Mouse (Mus musculus): ENCODE measurements around the gene Ctnna3. TPM values are rescaled to one million over a fixed set of nuclear protein-coding genes. Genes with fewer than 3 reads are reported as not detected.

Gene Ctnna3
- polyA plus RNA-seq, 1 experiment from 2014 or later = 0.55 TPM

DNA sequence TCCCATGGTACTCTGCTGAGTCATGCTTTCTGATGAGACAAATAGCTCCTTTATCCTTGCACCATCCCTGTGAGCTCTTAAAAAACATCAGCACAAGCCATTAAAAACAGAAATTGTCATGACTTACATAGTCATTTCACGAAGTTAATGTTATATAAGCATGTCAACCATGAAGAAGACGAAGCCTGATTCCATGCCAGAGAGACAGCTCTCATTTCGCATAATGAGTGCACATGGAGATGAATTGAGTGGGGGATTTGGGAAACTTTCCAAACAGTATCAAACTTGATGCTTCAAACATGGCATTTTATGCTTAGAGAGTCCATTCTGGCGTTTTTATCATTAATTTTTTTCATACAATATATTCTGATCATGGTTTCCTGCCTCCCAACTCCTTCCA lies 555.7 kb downstream of the Ctnna3 start:
- WGBS = 68% methylated on average over 4 of the region's 4 CpGs
- no peak for ATAC-seq (ENCODE audit: low FRiP score, low TSS enrichment)

DNA sequence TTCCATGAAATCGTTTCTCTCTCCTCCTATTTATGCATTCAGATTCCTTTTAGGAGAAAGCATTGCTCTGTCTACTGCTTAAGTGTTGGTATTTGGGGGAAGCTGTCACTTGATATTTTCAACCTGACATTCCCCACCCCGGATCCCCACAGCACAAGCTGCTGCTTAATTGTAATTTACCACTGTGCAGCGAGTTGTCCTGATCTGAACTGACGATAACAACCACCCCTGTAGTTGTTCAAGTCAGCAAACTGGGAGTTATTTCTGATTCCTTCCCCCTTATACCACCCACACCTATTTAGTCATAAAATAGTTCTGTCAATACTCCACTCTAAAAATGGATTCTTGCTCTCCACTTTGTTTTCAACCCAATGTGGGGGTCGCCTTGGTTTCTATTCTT lies 564.4 kb downstream of the Ctnna3 start:
- 83% methylated on average over 5 of the region's 5 CpGs for WGBS
- Histone ChIP-seq H3K9ac (ENCODE audit: low read depth, low read length) (no peak overlapping the region), H3K27me3 (ENCODE audit: control insufficient read depth, insufficient read depth, low read length) (no peaks in the 10 kb centered on the region), H3K27ac (ENCODE audit: low read depth, low read length) (no peak overlapping the region), H3K9me3 (ENCODE audit: control insufficient read depth, low read length) (no peaks in the 10 kb centered on the region), H3K4me2 (replicated peaks; ENCODE audit: low read depth, low read length) (no peak overlapping the region), H3K4me1 (ENCODE audit: control insufficient read depth, insufficient read depth, low read length) (no peaks in the 10 kb centered on the region), H3K36me3 (ENCODE audit: control insufficient read depth, insufficient read depth, low read length) (no peaks in the 10 kb centered on the region), H3K4me3 (ENCODE audit: low read length) (no peak overlapping the region)
- no peak for ATAC-seq (ENCODE audit: low FRiP score, low TSS enrichment)

More for the DNA sequence above, 555.7 kb downstream of the Ctnna3 start:
- no peaks in the 10 kb centered on the region for H3K4me1 ChIP-seq (ENCODE audit: control insufficient read depth, insufficient read depth, low read length)
- H3K4me3 ChIP-seq (ENCODE audit: low read length) = no peak overlapping the region
- H3K27ac ChIP-seq (ENCODE audit: low read depth, low read length) = no peak overlapping the region
- no peaks in the 10 kb centered on the region for H3K36me3 ChIP-seq (ENCODE audit: control insufficient read depth, insufficient read depth, low read length)
- H3K27me3 ChIP-seq (ENCODE audit: control insufficient read depth, insufficient read depth, low read length) = no peaks in the 10 kb centered on the region
- no peaks in the 10 kb centered on the region for H3K9me3 ChIP-seq (ENCODE audit: control insufficient read depth, low read length)
- no peak overlapping the region for H3K4me2 ChIP-seq (replicated peaks; ENCODE audit: low read depth, low read length)
- H3K9ac ChIP-seq (ENCODE audit: low read depth, low read length) = no peak overlapping the region

DNA sequence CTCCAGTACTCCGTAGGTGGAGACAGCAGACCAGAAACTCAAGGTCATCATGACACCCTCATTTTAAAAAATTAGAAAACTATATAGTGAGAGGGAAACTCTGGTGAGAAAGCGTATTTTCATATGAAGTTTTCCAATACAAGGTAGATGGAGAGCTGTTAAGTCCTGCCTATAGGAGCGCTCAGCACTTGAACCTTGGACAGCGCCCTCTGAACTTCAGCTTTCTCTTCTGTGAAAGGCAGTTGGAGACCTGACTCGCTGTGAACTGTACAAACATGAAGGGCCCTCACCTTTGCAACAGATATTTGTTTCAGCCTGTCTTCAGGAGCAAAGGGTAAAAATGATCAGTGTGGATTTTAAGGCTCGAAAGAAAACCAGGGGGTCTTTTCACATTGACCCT lies 571.6 kb downstream of the Ctnna3 start:
- Histone ChIP-seq H3K27ac (ENCODE audit: low read depth, low read length) (no peak overlapping the region), H3K27me3 (ENCODE audit: control insufficient read depth, insufficient read depth, low read length) (no peaks in the 10 kb centered on the region), H3K9ac (ENCODE audit: low read depth, low read length) (no peak overlapping the region), H3K4me1 (ENCODE audit: control insufficient read depth, insufficient read depth, low read length) (no peaks in the 10 kb centered on the region), H3K4me2 (replicated peaks; ENCODE audit: low read depth, low read length) (no peak overlapping the region), H3K4me3 (ENCODE audit: low read length) (no peak overlapping the region), H3K36me3 (ENCODE audit: control insufficient read depth, insufficient read depth, low read length) (no peaks in the 10 kb centered on the region), H3K9me3 (ENCODE audit: control insufficient read depth, low read length) (no peaks in the 10 kb centered on the region)
- 75% methylated on average over 6 of the region's 6 CpGs for WGBS
- ATAC-seq (ENCODE audit: low FRiP score, low TSS enrichment) = no peak

DNA sequence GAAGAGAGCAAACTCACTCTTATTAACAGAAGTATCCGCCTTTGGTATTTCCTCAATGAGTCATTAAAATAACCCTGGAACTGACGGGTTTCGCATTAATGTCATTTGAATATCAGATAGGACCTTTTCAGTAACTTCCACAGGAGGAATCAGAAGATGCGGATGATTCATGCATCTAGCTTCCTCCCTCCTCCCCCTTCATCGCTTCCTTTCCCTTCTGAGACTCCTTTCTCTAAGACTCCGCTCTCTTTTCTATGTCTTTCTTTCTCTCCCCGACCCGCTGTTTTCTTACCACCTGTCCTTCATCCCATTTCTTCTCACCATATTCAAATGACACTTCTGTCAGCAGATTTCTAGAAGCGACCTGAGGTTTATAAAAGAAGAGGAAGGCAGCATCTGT lies 572.1 kb downstream of the Ctnna3 start:
- no peaks in the 10 kb centered on the region for H3K36me3 ChIP-seq (ENCODE audit: control insufficient read depth, insufficient read depth, low read length)
- H3K27me3 ChIP-seq (ENCODE audit: control insufficient read depth, insufficient read depth, low read length) = no peaks in the 10 kb centered on the region
- 84% methylated on average over 9 of the region's 9 CpGs for WGBS
- no peak overlapping the region for H3K27ac ChIP-seq (ENCODE audit: low read depth, low read length)
- no peaks in the 10 kb centered on the region for H3K9me3 ChIP-seq (ENCODE audit: control insufficient read depth, low read length)
- ATAC-seq (ENCODE audit: low FRiP score, low TSS enrichment) = no peak
- H3K4me2 ChIP-seq (replicated peaks; ENCODE audit: low read depth, low read length) = no peak overlapping the region
- H3K4me1 ChIP-seq (ENCODE audit: control insufficient read depth, insufficient read depth, low read length) = no peaks in the 10 kb centered on the region
- H3K9ac ChIP-seq (ENCODE audit: low read depth, low read length) = no peak overlapping the region
- H3K4me3 ChIP-seq (ENCODE audit: low read length) = no peak overlapping the region

DNA sequence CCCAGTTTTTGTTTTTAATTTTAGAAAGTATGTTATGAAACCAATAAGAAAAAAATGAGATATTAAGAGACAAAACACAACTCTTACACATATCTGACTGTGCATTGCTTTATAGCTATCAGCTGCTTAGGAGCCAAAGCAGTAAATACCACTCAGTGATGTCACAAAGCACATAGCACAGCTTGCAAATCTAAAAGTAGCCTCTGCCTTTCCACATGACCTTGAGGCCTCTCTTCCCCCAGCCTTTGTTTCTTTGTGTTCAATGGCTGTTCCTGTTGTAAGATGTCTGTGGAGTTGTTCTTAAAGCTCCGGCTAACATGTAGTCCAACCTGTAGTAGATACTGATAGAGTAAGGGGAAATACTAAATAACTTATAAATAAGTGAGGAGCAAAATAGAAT lies 590.4 kb downstream of the Ctnna3 start:
- no peaks in the 10 kb centered on the region for H3K4me1 ChIP-seq (ENCODE audit: control insufficient read depth, insufficient read depth, low read length)
- WGBS = 78% methylated on average over 1 of the region's 1 CpGs
- no peaks in the 10 kb centered on the region for H3K9me3 ChIP-seq (ENCODE audit: control insufficient read depth, low read length)
- H3K4me3 ChIP-seq (ENCODE audit: low read length) = no peak overlapping the region
- H3K27me3 ChIP-seq (ENCODE audit: control insufficient read depth, insufficient read depth, low read length) = no peaks in the 10 kb centered on the region
- H3K4me2 ChIP-seq (replicated peaks; ENCODE audit: low read depth, low read length) = no peak overlapping the region
- no peak for ATAC-seq (ENCODE audit: low FRiP score, low TSS enrichment)
- H3K27ac ChIP-seq (ENCODE audit: low read depth, low read length) = no peak overlapping the region
- no peaks in the 10 kb centered on the region for H3K36me3 ChIP-seq (ENCODE audit: control insufficient read depth, insufficient read depth, low read length)
- no peak overlapping the region for H3K9ac ChIP-seq (ENCODE audit: low read depth, low read length)

DNA sequence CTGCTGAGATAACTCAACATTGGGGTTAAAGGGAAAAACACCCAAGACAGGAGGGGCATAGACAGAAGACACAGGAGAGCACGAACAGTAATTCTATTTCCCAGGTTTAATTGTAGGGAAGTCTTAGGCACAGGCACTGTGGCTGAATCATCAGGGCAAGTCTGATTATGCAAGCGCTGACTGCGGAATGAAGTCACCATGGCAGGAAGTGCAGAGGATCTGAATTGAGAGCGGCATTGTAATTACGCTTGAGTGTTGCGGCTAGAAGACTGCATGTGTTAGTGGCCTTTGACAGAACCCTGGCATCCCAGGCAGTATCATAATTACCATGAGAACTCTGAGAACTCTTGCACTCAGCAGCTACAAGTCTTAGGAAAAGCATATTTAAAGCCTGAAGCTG lies 593.4 kb downstream of the Ctnna3 start:
- Histone ChIP-seq H3K4me2 (replicated peaks; ENCODE audit: low read depth, low read length) (no peak overlapping the region), H3K27me3 (ENCODE audit: control insufficient read depth, insufficient read depth, low read length) (no peaks in the 10 kb centered on the region), H3K36me3 (ENCODE audit: control insufficient read depth, insufficient read depth, low read length) (no peaks in the 10 kb centered on the region), H3K27ac (ENCODE audit: low read depth, low read length) (no peak overlapping the region), H3K4me3 (ENCODE audit: low read length) (no peak overlapping the region), H3K9me3 (ENCODE audit: control insufficient read depth, low read length) (no peaks in the 10 kb centered on the region), H3K9ac (ENCODE audit: low read depth, low read length) (no peak overlapping the region), H3K4me1 (ENCODE audit: control insufficient read depth, insufficient read depth, low read length) (no peaks in the 10 kb centered on the region)
- WGBS = 88% methylated on average over 6 of the region's 6 CpGs
- no peak for ATAC-seq (ENCODE audit: low FRiP score, low TSS enrichment)

DNA sequence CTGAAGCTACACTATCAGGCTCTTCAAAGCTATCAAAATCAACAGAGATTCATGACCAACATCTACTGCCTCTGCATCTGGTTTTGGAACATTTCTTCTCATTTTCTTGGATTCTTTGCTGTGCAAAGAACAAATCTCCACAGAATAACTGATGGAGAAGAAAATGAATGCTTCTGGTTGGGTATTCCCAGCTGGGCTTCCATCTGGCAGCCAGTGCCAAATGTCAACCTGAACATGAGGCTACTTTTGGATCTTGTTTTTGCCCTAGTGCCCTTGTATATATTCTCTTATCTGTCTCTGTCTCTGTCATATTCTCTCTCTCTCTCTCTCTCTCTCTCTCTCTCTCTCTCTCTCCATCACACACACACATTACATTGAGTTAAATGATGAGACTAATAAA lies 601.0 kb downstream of the Ctnna3 start:
- Histone ChIP-seq H3K4me2 (replicated peaks; ENCODE audit: low read depth, low read length) (no peak overlapping the region), H3K4me3 (ENCODE audit: low read length) (no peak overlapping the region), H3K4me1 (ENCODE audit: control insufficient read depth, insufficient read depth, low read length) (no peaks in the 10 kb centered on the region), H3K36me3 (ENCODE audit: control insufficient read depth, insufficient read depth, low read length) (no peaks in the 10 kb centered on the region), H3K9ac (ENCODE audit: low read depth, low read length) (no peak overlapping the region), H3K27ac (ENCODE audit: low read depth, low read length) (no peak overlapping the region), H3K27me3 (ENCODE audit: control insufficient read depth, insufficient read depth, low read length) (no peaks in the 10 kb centered on the region), H3K9me3 (ENCODE audit: control insufficient read depth, low read length) (no peaks in the 10 kb centered on the region)
- ATAC-seq (ENCODE audit: low FRiP score, low TSS enrichment) = no peak

DNA sequence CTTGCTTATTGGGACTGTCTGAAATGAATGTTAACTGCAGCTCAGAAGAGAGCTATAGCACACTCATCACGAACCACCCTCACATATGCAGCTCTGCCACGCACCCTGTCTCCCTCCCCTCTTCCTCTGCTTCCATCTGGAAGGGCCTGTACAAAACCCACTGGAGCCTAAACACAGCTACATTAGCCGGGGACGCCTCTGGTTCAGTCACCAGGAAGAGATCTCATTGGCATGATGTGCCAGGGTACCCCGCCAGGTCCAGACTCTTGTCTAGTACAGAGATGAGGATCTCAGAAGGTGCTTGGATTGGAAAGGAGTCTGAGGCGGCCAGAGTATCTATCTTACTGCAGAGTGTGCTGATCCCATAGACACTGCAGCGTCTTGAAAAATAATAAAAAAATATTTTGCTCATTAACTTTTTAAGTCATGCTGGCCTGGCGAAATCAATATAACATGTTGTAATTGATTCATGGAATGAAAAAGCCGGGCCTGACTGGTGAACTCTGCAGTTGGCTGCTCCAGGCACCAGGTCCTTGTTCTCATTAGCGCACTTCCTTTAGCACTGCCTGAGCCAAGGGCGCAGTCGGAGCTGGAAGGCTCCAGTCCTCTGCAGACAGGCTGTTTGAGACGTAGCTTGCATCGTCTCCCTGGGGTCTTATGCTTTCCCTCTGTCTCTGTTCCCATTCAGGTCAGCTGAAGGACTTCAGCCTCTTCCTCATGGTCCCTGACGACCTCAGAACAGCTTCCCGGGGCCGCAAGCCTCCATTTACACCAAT lies 610.0 kb downstream of the Ctnna3 start:
- H3K9ac ChIP-seq (ENCODE audit: low read depth, low read length) = no peak overlapping the region
- no peak for ATAC-seq (ENCODE audit: low FRiP score, low TSS enrichment)
- H3K27ac ChIP-seq (ENCODE audit: low read depth, low read length) = no peak overlapping the region
- no peaks in the 10 kb centered on the region for H3K4me1 ChIP-seq (ENCODE audit: control insufficient read depth, insufficient read depth, low read length)
- no peak overlapping the region for H3K4me3 ChIP-seq (ENCODE audit: low read length)
- no peaks in the 10 kb centered on the region for H3K36me3 ChIP-seq (ENCODE audit: control insufficient read depth, insufficient read depth, low read length)
- 72% methylated on average over 17 of the region's 17 CpGs for WGBS
- no peaks in the 10 kb centered on the region for H3K9me3 ChIP-seq (ENCODE audit: control insufficient read depth, low read length)
- no peaks in the 10 kb centered on the region for H3K27me3 ChIP-seq (ENCODE audit: control insufficient read depth, insufficient read depth, low read length)
- no peak overlapping the region for H3K4me2 ChIP-seq (replicated peaks; ENCODE audit: low read depth, low read length)

DNA sequence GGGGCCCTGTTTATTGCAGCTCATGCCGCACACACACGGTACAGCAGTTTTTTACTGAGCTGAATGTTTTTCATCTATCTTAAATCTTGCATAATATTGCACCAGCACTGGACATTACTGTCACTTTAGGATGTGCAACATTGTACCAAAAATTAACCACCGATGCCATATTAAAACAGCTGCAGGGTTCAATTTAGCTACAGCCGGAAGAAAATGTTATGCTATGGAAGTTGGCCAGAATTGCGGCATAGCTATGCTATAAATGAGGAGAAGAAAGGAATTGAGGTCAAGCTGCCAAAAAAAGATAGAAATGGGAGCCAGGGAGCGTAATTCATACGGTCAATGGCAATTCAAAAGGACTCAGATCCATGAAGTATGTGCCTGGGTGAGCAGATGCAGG lies 611.3 kb downstream of the Ctnna3 start:
- no peak overlapping the region for H3K4me2 ChIP-seq (replicated peaks; ENCODE audit: low read depth, low read length)
- no peak overlapping the region for H3K9ac ChIP-seq (ENCODE audit: low read depth, low read length)
- H3K27ac ChIP-seq (ENCODE audit: low read depth, low read length) = no peak overlapping the region
- 79% methylated on average over 7 of the region's 7 CpGs for WGBS
- no peak overlapping the region for H3K4me3 ChIP-seq (ENCODE audit: low read length)
- no peaks in the 10 kb centered on the region for H3K36me3 ChIP-seq (ENCODE audit: control insufficient read depth, insufficient read depth, low read length)
- no peaks in the 10 kb centered on the region for H3K4me1 ChIP-seq (ENCODE audit: control insufficient read depth, insufficient read depth, low read length)
- no peak for ATAC-seq (ENCODE audit: low FRiP score, low TSS enrichment)
- H3K27me3 ChIP-seq (ENCODE audit: control insufficient read depth, insufficient read depth, low read length) = no peaks in the 10 kb centered on the region
- H3K9me3 ChIP-seq (ENCODE audit: control insufficient read depth, low read length) = no peaks in the 10 kb centered on the region
